Comparison of ENCODE assay signal across 19 mouse cellular contexts in genomic region chr19:56747878-56748277, GRCm38 (mm10). TPM values are rescaled to one million over a fixed set of nuclear protein-coding genes. Genes with fewer than 3 reads are reported as not detected.
DNase-seq lines count a peak whose midpoint lies in the region; ATAC-seq and TF ChIP-seq lines count a peak whose summit lies in the region.
"Had no signal": no experiment of that assay in that cellular context is flagged by ENCODE, and none has a peak within 500 bp of the region (broad histone marks: within the 10 kb centered on the region; RNA-seq: fewer than 3 reads in every experiment).

No protein-coding gene starts in this region.

- 47% methylated on average over 10 of the region's 10 CpGs for WGBS in kidney, embryonic 15.5 days
- WGBS in lung, embryonic 14.5 days: 54% methylated on average over 10 of the region's 10 CpGs
- WGBS in cerebellum, adult 2 months: 34% methylated on average over 10 of the region's 10 CpGs

- no peaks in the 10 kb centered on the region for H3K36me3 ChIP-seq in kidney, embryonic 15.5 days
- no peaks in the 10 kb centered on the region for H3K36me3 ChIP-seq in lung, embryonic 14.5 days (ENCODE audit: insufficient read depth)
- H3K36me3 ChIP-seq: forebrain, embryonic 15.5 days; limb, embryonic 13.5 days; midbrain, embryonic 10.5 days; stomach, embryonic 15.5 days had no signal

- no peak overlapping the region for H3K4me3 ChIP-seq in kidney, embryonic 15.5 days (replicated peaks)
- no peak overlapping the region for H3K4me3 ChIP-seq in lung, embryonic 14.5 days (ENCODE audit: low read depth, low read length)
- peak overlapping the region; percentile 61 for H3K4me3 ChIP-seq in brown adipose tissue, adult 24 weeks (ENCODE audit: insufficient read depth, low read depth, low read length)
- no peak overlapping the region for H3K4me3 ChIP-seq in cerebellum, adult 2 months (replicated peaks; ENCODE audit: insufficient read depth, low read depth, low read length)
- H3K4me3 ChIP-seq: erythroblast, embryonic 14.5 days; forebrain, embryonic 15.5 days; gastrocnemius, adult 2 months; limb, embryonic 13.5 days; midbrain, embryonic 10.5 days; myocyte; stomach, embryonic 15.5 days had no signal

- peak overlapping the region; percentile 25; the same call in 1 of the 2 replicates for H3K4me2 ChIP-seq in kidney, embryonic 15.5 days
- H3K4me2 ChIP-seq in lung, embryonic 14.5 days: no peak overlapping the region
- H3K4me2 ChIP-seq: forebrain, embryonic 15.5 days; limb, embryonic 13.5 days; stomach, embryonic 15.5 days had no signal

- peaks cover 17% of the 10 kb centered on the region for H3K4me1 ChIP-seq in kidney, embryonic 15.5 days
- no peaks in the 10 kb centered on the region for H3K4me1 ChIP-seq in lung, embryonic 14.5 days (ENCODE audit: insufficient read depth)
- H3K4me1 ChIP-seq in brown adipose tissue, adult 24 weeks (ENCODE audit: control insufficient read depth, insufficient read depth, insufficient read length, low read length): peaks cover 3% of the 10 kb centered on the region
- no peaks in the 10 kb centered on the region; the same call in 1 of the 2 replicates for H3K4me1 ChIP-seq in cerebellum, adult 2 months (ENCODE audit: control insufficient read depth, insufficient read depth, low read length)
- H3K4me1 ChIP-seq: stomach, embryonic 15.5 days had no signal

- no peak overlapping the region; the same call in 1 of the 2 replicates for H3K27ac ChIP-seq in kidney, embryonic 15.5 days
- no peak overlapping the region for H3K27ac ChIP-seq in lung, embryonic 14.5 days (ENCODE audit: low read depth)
- peak overlapping the region; percentile 75 for H3K27ac ChIP-seq in brown adipose tissue, adult 24 weeks (replicated peaks; ENCODE audit: low read depth, low read length)
- no peak overlapping the region for H3K27ac ChIP-seq in cerebellum, adult 2 months (ENCODE audit: insufficient read depth, low read length)
- H3K27ac ChIP-seq: forebrain, embryonic 15.5 days; gastrocnemius, adult 2 months; limb, embryonic 13.5 days; midbrain, embryonic 10.5 days; stomach, embryonic 15.5 days had no signal

- no peak for TF ChIP-seq POLR2A in cerebellum, adult 2 months (IDR thresholded peaks at IDR 0.05; ENCODE audit: borderline replicate concordance, insufficient read depth, low read length)

- H3K27me3 ChIP-seq in kidney, embryonic 15.5 days: peaks cover 7% of the 10 kb centered on the region; the same call in 1 of the 2 replicates
- H3K27me3 ChIP-seq in lung, embryonic 14.5 days (ENCODE audit: insufficient read depth, low read length): no peaks in the 10 kb centered on the region
- no peaks in the 10 kb centered on the region for H3K27me3 ChIP-seq in cerebellum, adult 2 months (ENCODE audit: control insufficient read depth, insufficient read depth, low read length)
- H3K27me3 ChIP-seq: forebrain, embryonic 15.5 days; limb, embryonic 13.5 days; stomach, embryonic 15.5 days had no signal

- H3K9me3 ChIP-seq in kidney, embryonic 15.5 days (replicated peaks): no peaks in the 10 kb centered on the region
- no peaks in the 10 kb centered on the region for H3K9me3 ChIP-seq in lung, embryonic 14.5 days (ENCODE audit: low read depth, low read length)
- H3K9me3 ChIP-seq: forebrain, embryonic 15.5 days; limb, embryonic 13.5 days; midbrain, embryonic 10.5 days; stomach, embryonic 15.5 days had no signal

- TF ChIP-seq CTCF in lung, embryonic 14.5 days (IDR thresholded peaks at IDR 0.05; ENCODE audit: low read depth): no peak
- no peak for TF ChIP-seq CTCF in cerebellum, adult 2 months (IDR thresholded peaks at IDR 0.05; ENCODE audit: borderline replicate concordance, insufficient read depth, low read depth, low read length)

- H3K9ac ChIP-seq in kidney, embryonic 15.5 days: no peak overlapping the region
- no peak overlapping the region for H3K9ac ChIP-seq in lung, embryonic 14.5 days
- H3K9ac ChIP-seq: forebrain, embryonic 15.5 days; limb, embryonic 13.5 days; stomach, embryonic 15.5 days had no signal

- ATAC-seq in kidney, embryonic 15.5 days (replicated peaks; ENCODE audit: low FRiP score): 0 out of 2 replicates have a peak, but pooled peaks have one; percentile 29
- no peak for ATAC-seq in lung, embryonic 14.5 days (ENCODE audit: insufficient read depth)
- ATAC-seq in monocyte, adult 5-6 weeks (replicated peaks; ENCODE audit: insufficient number of reproducible peaks, low FRiP score, low TSS enrichment, poor library complexity, severe bottlenecking): 0 out of 2 replicates have a peak, but pooled peaks have one; percentile 46
- ATAC-seq: forebrain, embryonic 15.5 days had no signal

- DNase-seq in kidney, postnatal 25 days: no peak
- DNase-seq in lung, embryonic 14.5 days: peak; percentile 39
- DNase-seq in lung, postnatal 25 days (ENCODE audit: low spot score): no peak
- DNase-seq in cerebellum, adult 2 months: no peak
- DNase-seq: adrenal gland, postnatal 14 days; cerebellum, postnatal 10 days; gastrocnemius, adult 2 months; lung, postnatal 14 days; right cerebral cortex, adult 18-20 months; spleen, adult 18-20 months had no signal

RNA-seq across cellular contexts. Expression of gene Adrb1, which starts 25.9 kb away (rescaled TPM):
- polyA plus RNA-seq in kidney, embryonic 15.5 days (2015; fragmentation: Nextera tagmentation; extraction: Ambion mirVana): 0.23 and 0.36 TPM in 2 replicates
- polyA plus RNA-seq in lung, embryonic 14.5 days (2014; fragmentation: Nextera tagmentation; extraction: Ambion mirVana): 1.2 and 1.6 TPM in 2 replicates
- polyA plus RNA-seq in brown adipose tissue, adult 24 weeks (2012; ENCODE audit: insufficient read depth, insufficient read length, missing spikeins): 21.8 and 23.9 TPM in 2 replicates
- total RNA-seq in monocyte, adult 5-6 weeks (2017): 12.4 to 20.2 TPM (median 15.5 TPM) in 3 replicates
- 4.0 and 4.1 TPM in 2 replicates for polyA plus RNA-seq in cerebellum, adult 2 months (2012; rRNA removed)
